Mouse (Mus musculus) lung, postnatal 0 days (tissue): ENCODE measurements at regions not wholly inside any gene's neighbourhood (a gene's known extent, or its start where the extent isn't known, plus 50 kb on each side); places are given as distances from the start of the nearest gene placed in this dataset.

Source experiments
- ATAC-seq: fragments of 200-750 bp; cut with Nextera tagmentation; 2 replicates; pipeline ENCODE4 v1.8.0; 2017; ENCODE audit warnings: moderate library complexity
- DNase-seq: peaks from one replicate; pipeline ENCODE4 v3.0.0-alpha.2; 2016; ENCODE audit warnings: low spot score
- H3K27ac ChIP-seq: fragments of 300-500 bp; sonication (generic); 2 replicates; pipeline ENCODE4 v1.5.1; 2014; ENCODE audit warnings: antibody characterized with exemption, mild to moderate bottlenecking, low read length, mixed read lengths
- H3K27me3 ChIP-seq: fragments of 300-500 bp; sonication (generic); replicated peaks from 2 replicates; pipeline ENCODE4 v1.6.1; 2014; ENCODE audit warnings: low read length, mixed read lengths; ENCODE audit not compliant: insufficient read depth
- H3K36me3 ChIP-seq: fragments of 300-500 bp; sonication (generic); 2 replicates; pipeline ENCODE4 v1.6.1; 2014; ENCODE audit warnings: low read length, mixed read lengths; ENCODE audit not compliant: insufficient read depth
- H3K4me1 ChIP-seq: fragments of 300-500 bp; sonication (generic); 2 replicates; pipeline ENCODE4 v1.6.1; 2014; ENCODE audit warnings: antibody characterized with exemption, low read depth, low read length, mixed read lengths; ENCODE audit not compliant: insufficient read depth
- H3K4me2 ChIP-seq: fragments of 300-500 bp; sonication (generic); replicated peaks from 2 replicates; pipeline ENCODE4 v1.6.1; 2014; ENCODE audit warnings: low read depth, mild to moderate bottlenecking, low read length, moderate library complexity, mixed read lengths
- H3K4me3 ChIP-seq: fragments of 300-500 bp; sonication (generic); 2 replicates; pipeline ENCODE4 v1.5.1; 2014; ENCODE audit warnings: low read depth, low read length
- H3K9ac ChIP-seq: fragments of 300-500 bp; sonication (generic); replicated peaks from 2 replicates; pipeline ENCODE4 v1.6.1; 2014; ENCODE audit warnings: low read depth, mild to moderate bottlenecking
- H3K9me3 ChIP-seq: fragments of 300-500 bp; sonication (generic); 2 replicates; pipeline ENCODE4 v1.6.1; 2016; ENCODE audit warnings: low read length, mixed read lengths
- CTCF ChIP-seq: IDR thresholded peaks from 2 replicates; pipeline ENCODE4 v1.5.1; 2016; ENCODE audit warnings: antibody characterized with exemption, mild to moderate bottlenecking
- EP300 ChIP-seq: IDR thresholded peaks from 2 replicates; pipeline ENCODE4 v1.6.1; 2016; ENCODE audit warnings: antibody characterized with exemption, mild to moderate bottlenecking, control low read depth
- WGBS: fragments of 180-500 bp; shearing (Covaris S2); extraction: QIAGEN DNeasy Blood & Tissue Kit; methylation state at CpG from one replicate; pipeline ENCODE4 v1.1.7; 2014; 5-methylcytosine and 5-hydroxymethylcytosine counted together

- Histone ChIP-seq H3K36me3 (no peaks in the 10 kb centered on the region), H3K9ac (no peak overlapping the region), H3K27ac (no peak overlapping the region), H3K4me2 (no peak overlapping the region), H3K9me3 (no peaks in the 10 kb centered on the region), H3K4me1 (no peaks in the 10 kb centered on the region), H3K27me3 (no peaks in the 10 kb centered on the region), H3K4me3 (no peak overlapping the region)
- DNase-seq: no peak
- no peak for ATAC-seq
- TF ChIP-seq EP300 (no peak), CTCF (no peak)
These were observed 268.8 kb downstream of the Tm4sf1 start for GRCm38 (mm10) chr3:57033021-57033420.

DNA sequence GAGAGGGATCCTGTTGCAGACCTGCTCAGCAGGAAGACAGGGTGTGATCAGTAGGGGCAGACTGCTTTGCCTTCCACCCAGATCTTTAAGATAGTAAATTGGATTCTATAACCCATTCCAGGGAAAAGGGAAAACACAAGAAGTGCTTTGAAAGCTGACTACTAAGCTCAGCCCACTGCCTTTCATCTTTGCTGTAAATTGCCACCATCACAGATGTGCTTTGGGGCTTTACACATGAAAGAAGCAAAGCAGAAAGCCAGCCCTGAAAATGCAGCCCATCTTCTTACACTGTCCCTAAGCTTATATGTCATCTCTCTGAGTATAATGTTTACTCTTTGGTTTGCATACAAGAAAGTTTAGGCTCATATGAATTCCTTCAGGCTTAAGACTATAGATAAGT, 283.6 kb downstream of the Tm4sf1 start:
- no peak for ATAC-seq
- H3K27me3 ChIP-seq: no peaks in the 10 kb centered on the region

DNA sequence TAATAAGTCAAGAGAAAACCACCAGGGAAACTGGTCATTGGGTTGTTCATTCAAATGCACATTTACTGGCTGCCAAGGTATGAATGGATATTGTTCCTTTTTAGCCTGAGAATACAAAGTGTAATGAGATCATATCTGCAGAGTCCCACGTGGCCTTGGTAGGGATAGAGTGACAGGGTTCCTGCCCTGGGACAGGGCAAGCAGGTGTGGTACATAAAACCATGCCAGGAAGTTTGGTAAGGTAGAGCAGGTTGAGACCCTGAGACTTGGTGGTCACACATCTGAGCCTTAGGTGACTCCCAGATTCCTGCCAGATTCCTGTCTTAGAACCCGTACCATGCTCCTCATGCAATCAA, 320.5 kb downstream of the Tm4sf1 start:
- no peak for DNase-seq
- Histone ChIP-seq H3K4me2 (no peak overlapping the region), H3K27ac (no peak overlapping the region), H3K4me1 (no peaks in the 10 kb centered on the region), H3K9ac (no peak overlapping the region), H3K36me3 (no peaks in the 10 kb centered on the region), H3K4me3 (no peak overlapping the region), H3K9me3 (no peaks in the 10 kb centered on the region), H3K27me3 (no peaks in the 10 kb centered on the region)
- WGBS: 86% methylated on average over 2 of the region's 2 CpGs
- no peak for ATAC-seq
- TF ChIP-seq CTCF (no peak), EP300 (no peak)

More for the DNA sequence above, 283.6 kb downstream of the Tm4sf1 start:
- TF ChIP-seq EP300 (no peak), CTCF (no peak)
- Histone ChIP-seq H3K9ac (no peak overlapping the region), H3K36me3 (no peaks in the 10 kb centered on the region), H3K4me1 (no peaks in the 10 kb centered on the region), H3K4me2 (no peak overlapping the region), H3K4me3 (no peak overlapping the region), H3K27ac (no peak overlapping the region), H3K9me3 (no peaks in the 10 kb centered on the region)
- no peak for DNase-seq

DNA sequence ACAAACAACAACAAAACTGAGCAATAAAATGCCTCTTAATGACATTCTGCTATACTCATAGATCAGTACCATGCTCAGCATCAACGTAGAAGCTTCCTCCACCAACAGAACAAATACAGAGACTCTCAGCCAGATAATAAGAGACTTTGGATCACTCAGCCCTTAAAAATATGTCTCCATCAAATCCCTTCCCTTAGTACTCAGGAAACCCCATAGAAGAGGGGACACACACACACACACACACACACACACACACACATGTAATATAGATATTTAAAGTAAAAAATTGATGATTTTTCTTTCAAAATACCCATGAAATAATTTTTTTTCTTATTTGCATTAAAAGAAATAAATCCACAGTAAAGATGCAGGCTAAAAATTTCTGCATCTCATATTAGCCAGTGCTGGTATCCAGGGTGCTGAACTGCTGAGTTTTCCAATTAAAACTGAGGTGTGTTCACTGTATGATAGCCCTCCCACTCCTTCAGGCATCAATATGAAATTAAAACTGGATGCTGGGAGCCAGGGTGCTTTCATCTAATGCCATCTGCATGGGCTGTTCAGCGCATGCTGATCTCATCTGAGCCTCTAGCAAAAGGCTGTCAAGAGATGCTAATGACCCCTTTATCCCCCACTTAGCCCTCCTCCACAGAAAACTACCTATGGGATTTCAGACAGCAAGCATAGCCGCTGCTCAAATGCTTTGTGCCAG, 321.0 kb downstream of the Tm4sf1 start:
- Histone ChIP-seq H3K9me3 (no peaks in the 10 kb centered on the region), H3K27me3 (no peaks in the 10 kb centered on the region), H3K36me3 (no peaks in the 10 kb centered on the region), H3K4me3 (no peak overlapping the region), H3K4me2 (no peak overlapping the region), H3K27ac (no peak overlapping the region), H3K4me1 (no peaks in the 10 kb centered on the region), H3K9ac (no peak overlapping the region)
- 63% methylated on average over 3 of the region's 3 CpGs for WGBS
- no peak for ATAC-seq
- no peak for DNase-seq
- no peak for TF ChIP-seq CTCF
- no peak for TF ChIP-seq EP300

GRCm38 (mm10) chr3:56966008-56966407, 335.8 kb downstream of the Tm4sf1 start:
- TF ChIP-seq EP300 (no peak), CTCF (no peak)
- 36% methylated on average over 1 of the region's 1 CpGs for WGBS
- no peak for DNase-seq

DNA sequence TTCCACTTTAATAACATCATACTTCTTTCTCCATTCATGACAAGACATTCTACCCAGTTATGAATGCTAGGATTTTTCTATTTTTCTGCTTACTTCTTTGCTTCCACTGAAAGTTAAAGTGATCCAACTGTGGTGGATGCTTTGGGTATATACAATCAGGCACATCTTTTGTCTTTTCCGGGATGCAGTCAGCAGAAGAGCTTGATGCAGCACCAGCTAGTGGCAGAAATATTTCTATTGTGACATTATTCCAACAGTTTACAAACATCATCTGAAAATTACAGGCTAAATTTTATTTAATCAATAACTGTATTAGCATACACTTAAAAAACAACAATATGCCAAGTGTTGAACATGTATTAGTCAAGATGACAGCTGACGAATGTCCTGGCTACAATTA, 336.3 kb downstream of the Tm4sf1 start:
- Histone ChIP-seq H3K9ac (no peak overlapping the region), H3K4me3 (no peak overlapping the region), H3K27ac (no peak overlapping the region), H3K4me1 (no peaks in the 10 kb centered on the region), H3K27me3 (no peaks in the 10 kb centered on the region), H3K4me2 (no peak overlapping the region), H3K36me3 (no peaks in the 10 kb centered on the region), H3K9me3 (no peaks in the 10 kb centered on the region)
- TF ChIP-seq CTCF (no peak), EP300 (no peak)
- WGBS: 76% methylated on average over 2 of the region's 2 CpGs
- ATAC-seq: no peak
- no peak for DNase-seq

More at GRCm38 (mm10) chr3:56966008-56966407, 335.8 kb downstream of the Tm4sf1 start:
- Histone ChIP-seq H3K4me1 (no peaks in the 10 kb centered on the region), H3K9ac (no peak overlapping the region), H3K27ac (no peak overlapping the region), H3K36me3 (no peaks in the 10 kb centered on the region), H3K4me3 (no peak overlapping the region), H3K4me2 (no peak overlapping the region), H3K9me3 (no peaks in the 10 kb centered on the region), H3K27me3 (no peaks in the 10 kb centered on the region)
- no peak for ATAC-seq

- Histone ChIP-seq H3K27me3 (no peaks in the 10 kb centered on the region), H3K36me3 (no peaks in the 10 kb centered on the region), H3K4me3 (no peak overlapping the region), H3K4me2 (no peak overlapping the region), H3K4me1 (no peaks in the 10 kb centered on the region), H3K9me3 (no peaks in the 10 kb centered on the region), H3K9ac (no peak overlapping the region), H3K27ac (no peak overlapping the region)
- DNase-seq (no peak), ATAC-seq (no peak)
- TF ChIP-seq EP300 (no peak), CTCF (no peak)
- WGBS: 91% methylated on average over 3 of the region's 3 CpGs
These were observed 337.6 kb downstream of the Tm4sf1 start for GRCm38 (mm10) chr3:56964156-56964555.
